Mouse (Mus musculus) ES-Bruce4 (cell line): ENCODE results near the gene Smoc1.

Experiments used
- CTCF ChIP-seq: IDR thresholded peaks from one replicate; pipeline ENCODE4 v1.8.1; 2011; ENCODE audit warnings: low read depth, low read length
- EP300 ChIP-seq: IDR thresholded peaks from 2 replicates; pipeline ENCODE4 v1.6.1; 2011; ENCODE audit warnings: low read depth, low read length; ENCODE audit not compliant: insufficient read depth

- TF ChIP-seq CTCF (no peak), EP300 (no peak)
These were observed 34.0 kb upstream of the Smoc1 start for GRCm38 (mm10) chr12:80992540-80993122.
